Mouse (Mus musculus): ENCODE measurements around the gene Psen2.

- TF ChIP-seq TAL1 (conservative IDR thresholded peaks at IDR 0.05; ENCODE audit: low read depth, low read length) (no peak), CTCF (IDR thresholded peaks at IDR 0.05; ENCODE audit: low read depth, low read length) (no peak)
Observed at GRCm38 (mm10) chr1:180290358-180290757, 27.1 kb upstream of the Psen2 start.

All from G1E (cell line).